Mouse (Mus musculus): Measurements from ENCODE around the gene St3gal5.

GRCm38 (mm10) chr6:72142561-72142960 lies 45.2 kb downstream of the St3gal5 start:
- TF ChIP-seq EP300 (IDR thresholded peaks at IDR 0.05; ENCODE audit: low read depth) (no peak), CTCF (IDR thresholded peaks at IDR 0.05; ENCODE audit: low read depth) (no peak)
